Mouse (Mus musculus) myocyte (in vitro differentiated cells): ENCODE data around the gene Adam6a. TPM values are rescaled to one million over a fixed set of nuclear protein-coding genes. Genes with fewer than 3 reads are reported as not detected.
"Not testable (repeated sequence)": the region's sequence is repeated elsewhere in the genome, so short reads cannot be mapped to it uniquely, and the experiment has no call there.

Experiments
- H3K27me3 ChIP-seq: one replicate; pipeline ENCODE4 v1.6.1; 2011; ENCODE audit not compliant: control insufficient read depth, insufficient read depth, insufficient read length
- H3K36me3 ChIP-seq: one replicate; pipeline ENCODE4 v1.6.1; 2011; ENCODE audit not compliant: control insufficient read depth, insufficient read depth
- H3K4me2 ChIP-seq: one replicate; pipeline ENCODE4 v1.6.1; 2011; ENCODE audit warnings: low read depth, control low read depth
- H3K4me3 ChIP-seq: one replicate; pipeline ENCODE4 v1.5.1; 2011; ENCODE audit warnings: mild to moderate bottlenecking, control low read depth, moderate library complexity
- H3K79me2 ChIP-seq: one replicate; pipeline ENCODE4 v1.6.1; 2011; ENCODE audit not compliant: control insufficient read depth, insufficient read depth
- H3ac ChIP-seq: one replicate; pipeline ENCODE4 v1.6.1; 2011; ENCODE audit not compliant: control insufficient read depth, insufficient read length
- CEBPB ChIP-seq: IDR thresholded peaks from 2 replicates; pipeline ENCODE4 v1.6.1; 2011; ENCODE audit warnings: mild to moderate bottlenecking, moderate library complexity; ENCODE audit not compliant: poor library complexity, insufficient read depth, severe bottlenecking
- E2F4 ChIP-seq: IDR thresholded peaks from one replicate; pipeline ENCODE4 v1.6.1; 2011; ENCODE audit warnings: mild to moderate bottlenecking, control low read depth, moderate library complexity; ENCODE audit not compliant: insufficient read depth
- MAX ChIP-seq: IDR thresholded peaks from one replicate; pipeline ENCODE4 v1.6.1; 2011; ENCODE audit warnings: low read depth, mild to moderate bottlenecking, control low read depth
- MYOD1 ChIP-seq, 3 experiments: IDR thresholded peaks; one replicate each; pipeline ENCODE4 v1.6.1; 2011; ENCODE audit warnings: control low read depth in 2 of 3, low read depth in 2 of 3, mild to moderate bottlenecking in 2 of 3, moderate library complexity in 1 of 3; ENCODE audit not compliant: insufficient read length in 2 of 3, control insufficient read depth in 1 of 3
- MYOG ChIP-seq, 3 experiments: IDR thresholded peaks; one replicate each; pipeline ENCODE4 v1.6.1; 2011; ENCODE audit warnings: control low read depth in 2 of 3, low read depth in 2 of 3, mild to moderate bottlenecking in 2 of 3; ENCODE audit not compliant: insufficient read length in 2 of 3, control insufficient read depth in 1 of 3, insufficient read depth in 1 of 3
- POLR2A ChIP-seq: IDR thresholded peaks from one replicate; pipeline ENCODE4 v1.6.1; 2011; ENCODE audit warnings: low read depth, mild to moderate bottlenecking, control low read depth, moderate library complexity; ENCODE audit not compliant: insufficient read length
- POLR2AphosphoS2 ChIP-seq: IDR thresholded peaks from one replicate; pipeline ENCODE4 v1.6.1; 2011; ENCODE audit warnings: low read depth, control low read depth; ENCODE audit not compliant: insufficient read length
- REST ChIP-seq: IDR thresholded peaks from one replicate; pipeline ENCODE4 v1.6.1; 2011; ENCODE audit warnings: mild to moderate bottlenecking, control low read depth, moderate library complexity; ENCODE audit not compliant: insufficient read depth, insufficient read length
- SRF ChIP-seq: IDR thresholded peaks from one replicate; pipeline ENCODE4 v1.6.1; 2011; ENCODE audit warnings: low read depth; ENCODE audit not compliant: control insufficient read depth, insufficient read length
- TCF12 ChIP-seq: IDR thresholded peaks from one replicate; pipeline ENCODE4 v1.6.1; 2011; ENCODE audit warnings: mild to moderate bottlenecking, control low read depth; ENCODE audit not compliant: poor library complexity, insufficient read depth, severe bottlenecking
- TCF3 ChIP-seq: IDR thresholded peaks from one replicate; pipeline ENCODE4 v1.6.1; 2011; ENCODE audit warnings: low read depth, control low read depth; ENCODE audit not compliant: insufficient read length
- USF1 ChIP-seq: IDR thresholded peaks from one replicate; pipeline ENCODE4 v1.6.1; 2011; ENCODE audit warnings: low read depth, mild to moderate bottlenecking, control low read depth, moderate library complexity
- polyA plus RNA-seq: library from polyadenylated mRNA; unstranded; fragments of >200 nt; fragmentation: generic; extraction: Trizol; gene quantifications from one replicate; pipeline ENCODE4 v1.2.1, GENCODE M21; 2012; ENCODE audit warnings: missing spikeins

Adam6a gene
- not detected for polyA plus RNA-seq

DNA sequence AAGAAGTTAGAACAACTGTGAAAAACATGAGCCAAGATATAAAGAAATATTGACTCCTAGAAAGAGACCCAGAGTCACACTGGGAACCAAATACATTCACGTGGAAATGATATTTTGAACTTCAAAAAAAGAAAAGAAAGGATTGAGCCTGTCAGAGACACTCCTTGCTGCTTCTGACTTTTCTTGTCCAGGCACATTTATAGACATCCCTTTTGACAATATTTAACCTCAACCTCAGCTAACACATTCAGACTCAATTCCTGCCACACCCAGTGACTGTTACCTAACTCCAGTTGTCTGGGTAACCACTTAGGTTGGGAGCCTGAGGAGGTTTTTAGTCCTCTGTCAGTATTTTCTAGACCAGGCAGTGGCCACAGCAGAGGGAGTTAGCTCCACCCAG, at the start of gene Adam6a:
Gene Adam6a, plus strand, starts transcription at position 301 of the 400 bp plus-strand sequence.
- not testable (repeated sequence) for H3K4me2 ChIP-seq, H3K36me3 ChIP-seq

DNA sequence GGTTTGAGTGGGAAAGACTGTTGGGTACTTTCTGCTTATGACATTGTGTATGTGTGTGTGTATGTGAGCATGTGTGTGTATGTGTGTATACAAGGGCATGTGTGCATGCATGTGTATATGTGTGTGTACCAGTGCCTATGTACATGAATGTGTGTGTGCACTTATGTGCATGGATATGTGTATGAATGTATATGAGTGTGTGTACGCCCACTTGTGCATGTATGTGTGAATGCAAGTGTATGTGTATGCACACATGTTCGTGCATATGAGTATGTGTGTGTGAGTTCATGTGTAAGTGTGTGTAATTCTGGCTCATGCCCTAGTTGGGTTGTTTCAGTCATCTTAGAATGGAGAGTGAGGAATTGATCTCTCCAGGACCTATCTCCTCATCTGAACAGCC, 17.8 kb upstream of the Adam6a start:
- Histone ChIP-seq H3K4me3 (no peak overlapping the region), H3ac (no peak overlapping the region), H3K36me3 (no peaks in the 10 kb centered on the region), H3K79me2 (no peaks in the 10 kb centered on the region), H3K27me3 (no peaks in the 10 kb centered on the region), H3K4me2 (no peak overlapping the region)
- TF ChIP-seq MYOG (IDR thresholded peaks at IDR 0.05; ENCODE audit: control insufficient read depth in 1 of 3, insufficient read depth in 1 of 3, insufficient read length in 2 of 3, low read depth in 2 of 3) (no peak), USF1 (no peak), TCF3 (no peak), TCF12 (no peak), MYOD1 (IDR thresholded peaks at IDR 0.05; ENCODE audit: control insufficient read depth in 1 of 3, insufficient read length in 2 of 3, low read depth in 2 of 3) (no peak), POLR2A (no peak), REST (no peak), POLR2AphosphoS2 (no peak), CEBPB (no peak), E2F4 (no peak), SRF (no peak), MAX (no peak)

More for the DNA sequence above, at the start of gene Adam6a:
- not testable (repeated sequence) for H3K4me3 ChIP-seq, H3ac ChIP-seq, H3K79me2 ChIP-seq, H3K27me3 ChIP-seq

DNA sequence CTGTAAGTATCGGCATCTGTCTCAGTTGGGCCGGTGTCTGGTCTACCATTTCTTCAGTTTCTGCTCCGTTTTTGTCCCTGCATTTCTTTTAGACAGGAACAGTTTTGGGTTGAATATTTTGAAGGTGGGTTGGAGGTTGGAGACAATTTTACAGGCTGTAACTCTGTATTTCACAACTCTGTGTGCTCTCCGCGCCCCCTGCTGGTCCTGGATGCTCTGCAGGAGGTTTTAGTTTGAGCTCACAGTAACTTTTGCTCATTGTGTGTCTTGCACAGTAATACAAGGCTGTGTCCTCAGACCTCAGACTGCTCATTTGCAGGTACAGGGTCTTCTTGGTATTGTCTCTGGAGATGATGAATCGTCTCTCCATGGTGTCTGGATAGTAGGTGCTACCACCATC, 34.5 kb downstream of the Adam6a start:
- Histone ChIP-seq H3K4me2 (no peak overlapping the region), H3K4me3 (no peak overlapping the region), H3K36me3 (no peaks in the 10 kb centered on the region), H3ac (no peak overlapping the region), H3K27me3 (no peaks in the 10 kb centered on the region), H3K79me2 (no peaks in the 10 kb centered on the region)
- TF ChIP-seq E2F4, result no peak
- no peak for TF ChIP-seq TCF3
- no peak for TF ChIP-seq REST
- no peak for TF ChIP-seq TCF12
- TF ChIP-seq POLR2A, result no peak
- no peak for TF ChIP-seq POLR2AphosphoS2
- TF ChIP-seq MAX, result no peak
- no peak for TF ChIP-seq CEBPB
- no peak for TF ChIP-seq MYOD1 (IDR thresholded peaks at IDR 0.05; ENCODE audit: control insufficient read depth in 1 of 3, insufficient read length in 2 of 3, low read depth in 2 of 3)
- no peak for TF ChIP-seq SRF
- no peak for TF ChIP-seq MYOG (IDR thresholded peaks at IDR 0.05; ENCODE audit: control insufficient read depth in 1 of 3, insufficient read depth in 1 of 3, insufficient read length in 2 of 3, low read depth in 2 of 3)
- no peak for TF ChIP-seq USF1

DNA sequence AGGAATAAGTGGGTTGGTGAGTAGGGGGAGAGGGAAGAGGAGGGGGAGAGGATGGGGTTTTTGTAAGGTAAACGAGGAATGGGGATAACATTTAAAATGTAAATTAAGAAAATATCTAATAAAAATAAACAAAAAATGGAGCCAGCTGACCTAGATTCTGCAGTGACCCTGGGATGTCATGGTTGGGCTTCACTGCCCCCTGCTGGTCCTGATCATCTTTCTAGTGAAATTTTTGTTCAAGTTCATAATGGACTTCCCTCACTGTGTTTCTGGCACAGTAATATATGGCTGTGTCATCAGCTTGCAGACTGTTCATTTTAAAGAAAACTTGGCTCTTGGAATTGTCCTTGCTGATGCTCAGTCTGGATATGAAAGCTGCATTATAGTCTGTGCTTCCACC, 44.3 kb downstream of the Adam6a start:
- no peak overlapping the region for H3ac ChIP-seq
- H3K27me3 ChIP-seq, result no peaks in the 10 kb centered on the region
- H3K4me2 ChIP-seq, result no peak overlapping the region
- H3K79me2 ChIP-seq, result no peaks in the 10 kb centered on the region
- H3K36me3 ChIP-seq, result no peaks in the 10 kb centered on the region
- TF ChIP-seq REST, result no peak
- no peak for TF ChIP-seq USF1
- TF ChIP-seq POLR2AphosphoS2, result no peak
- TF ChIP-seq MYOD1 (IDR thresholded peaks at IDR 0.05; ENCODE audit: control insufficient read depth in 1 of 3, insufficient read length in 2 of 3, low read depth in 2 of 3), result no peak
- TF ChIP-seq TCF12, result no peak
- no peak for TF ChIP-seq MAX
- TF ChIP-seq TCF3, result no peak
- no peak for TF ChIP-seq E2F4
- no peak for TF ChIP-seq POLR2A
- no peak for TF ChIP-seq CEBPB
- TF ChIP-seq SRF, result no peak
- TF ChIP-seq MYOG (IDR thresholded peaks at IDR 0.05; ENCODE audit: control insufficient read depth in 1 of 3, insufficient read depth in 1 of 3, insufficient read length in 2 of 3, low read depth in 2 of 3), result no peak
- H3K4me3 ChIP-seq, result no peak overlapping the region

Other genes starting within 250 kb of the Adam6a start
- not detected for gene Adam6b, start 54.4 kb upstream of the Adam6a start, polyA plus RNA-seq